Mouse (Mus musculus): ENCODE results near the gene Glyctk.

Glyctk gene

DNA sequence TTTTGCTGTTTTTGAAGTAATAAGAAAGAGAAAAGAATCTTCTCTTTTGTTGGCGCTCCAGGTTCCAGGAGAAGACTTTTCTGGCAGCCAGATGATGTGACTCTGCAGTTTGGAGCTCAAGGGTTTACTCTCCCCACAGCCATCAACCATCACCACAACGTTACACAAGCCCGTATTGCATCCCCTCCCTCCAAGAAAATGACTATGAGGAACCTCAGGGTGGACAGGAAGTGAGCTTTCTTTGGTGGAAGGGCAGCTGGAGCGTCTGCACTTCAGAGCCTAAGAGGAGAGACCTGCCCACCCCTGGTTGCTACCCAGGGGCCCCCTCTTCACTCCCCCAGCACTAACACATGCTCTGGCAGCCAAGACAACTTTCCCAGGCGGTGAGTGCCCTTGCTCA, 10.7 kb downstream of the Glyctk start:
- no peak for DNase-seq (ENCODE audit: low read depth)

DNA sequence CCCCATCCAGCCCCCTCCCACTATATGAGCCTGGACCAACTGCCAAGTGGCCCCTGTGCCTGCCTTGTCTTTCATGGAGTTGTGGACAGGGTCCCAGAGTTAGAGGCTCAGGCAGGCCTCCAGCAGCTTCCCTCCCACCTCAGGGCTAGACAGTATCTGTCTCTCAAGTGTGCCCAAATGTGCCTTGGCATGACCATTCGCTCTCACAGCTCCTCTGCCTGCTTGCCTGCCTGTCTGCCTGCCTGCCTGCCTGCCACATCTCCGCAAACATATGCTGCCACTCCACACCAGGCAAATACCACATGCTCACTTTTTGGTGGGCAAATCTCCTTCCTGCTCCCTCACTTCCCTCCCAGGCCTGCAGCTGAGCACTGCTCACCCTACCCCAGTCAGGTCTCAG, 12.4 kb downstream of the Glyctk start:
- no peak for DNase-seq (ENCODE audit: low read depth)

DNA sequence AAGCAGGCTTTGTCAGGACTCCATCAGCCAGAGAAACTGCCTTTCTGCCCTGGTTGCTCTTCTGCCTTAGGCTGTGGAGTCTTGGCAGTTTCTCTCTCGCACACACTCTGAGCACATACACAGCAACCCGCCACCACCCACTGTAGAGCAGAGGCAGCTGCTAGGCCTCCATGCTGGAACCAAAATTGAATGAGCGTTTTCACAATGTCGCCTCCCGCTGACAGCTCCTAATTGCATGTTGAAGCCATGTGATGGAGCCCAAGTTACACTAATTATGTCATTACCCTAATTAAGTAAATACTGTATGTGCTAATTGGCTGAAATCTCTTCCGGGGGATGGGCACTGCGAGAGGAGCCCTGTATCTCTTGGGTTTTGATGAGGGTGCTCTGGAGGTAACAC, 13.8 kb downstream of the Glyctk start:
- DNase-seq (ENCODE audit: low read depth): no peak

DNA sequence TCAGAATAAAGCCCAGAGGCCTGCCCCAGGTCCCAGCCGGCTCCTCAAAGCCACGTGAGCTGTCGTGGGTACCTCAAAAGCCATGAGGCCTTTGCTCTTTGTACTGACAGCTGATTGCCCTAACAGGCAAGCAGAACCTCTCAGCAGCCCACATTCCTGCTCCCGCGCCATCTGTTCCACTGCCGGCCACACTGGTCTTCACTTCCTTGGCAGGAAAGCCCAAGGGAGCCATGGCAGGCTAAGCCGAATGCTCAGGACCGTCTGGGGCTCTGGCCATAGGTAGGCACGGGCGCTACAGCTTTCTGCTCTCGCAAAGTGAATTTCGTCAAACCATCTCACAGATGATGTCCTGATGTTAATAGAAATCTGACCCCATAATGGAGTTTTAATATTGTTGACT, 16.0 kb downstream of the Glyctk start:
- no peak for DNase-seq (ENCODE audit: low read depth)

DNA sequence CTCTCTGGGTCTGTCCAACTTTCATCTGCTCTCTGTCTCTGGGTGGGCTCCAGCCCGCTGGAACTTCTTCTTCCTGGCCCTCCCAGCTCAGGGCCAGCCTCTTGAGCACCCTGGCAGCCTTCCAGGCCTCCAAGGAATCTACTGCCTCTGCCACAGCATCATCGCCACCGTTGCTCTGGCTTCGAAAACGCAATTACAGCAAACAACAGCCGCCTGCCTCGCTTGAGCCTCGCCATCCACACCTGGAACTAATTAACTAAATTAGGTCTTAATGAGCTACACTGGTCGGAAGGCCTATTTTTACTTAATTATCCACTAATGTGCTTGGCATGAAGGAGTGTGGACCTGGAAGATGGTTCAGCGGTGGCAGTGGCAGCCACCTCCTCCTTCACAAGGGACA, 18.2 kb downstream of the Glyctk start:
- no peak for DNase-seq (ENCODE audit: low read depth)

- DNase-seq (ENCODE audit: low read depth): peak; percentile 40
Observed at GRCm38 (mm10) chr9:106137671-106138216, 20.2 kb downstream of the Glyctk start.

DNA sequence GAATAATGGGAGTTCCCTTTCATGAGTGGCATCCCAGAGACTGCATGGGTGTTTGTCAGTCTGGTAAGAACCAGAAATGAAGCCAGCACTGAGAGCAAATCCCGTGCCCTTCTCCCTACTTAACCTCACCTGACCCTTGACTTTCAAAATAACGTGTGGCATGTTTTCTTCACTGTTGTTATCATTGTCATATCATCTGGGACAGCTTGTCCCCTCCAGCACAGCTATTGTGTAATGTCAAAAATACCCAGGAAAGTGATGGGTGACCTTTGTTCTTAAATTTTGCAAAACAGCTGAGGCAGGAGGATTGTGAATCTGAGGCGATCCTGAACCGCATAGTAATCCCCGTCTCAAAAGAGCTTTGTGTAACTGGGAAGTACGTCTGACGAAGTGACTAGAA, 27.7 kb downstream of the Glyctk start:
- no peak for DNase-seq (ENCODE audit: low read depth)

DNA sequence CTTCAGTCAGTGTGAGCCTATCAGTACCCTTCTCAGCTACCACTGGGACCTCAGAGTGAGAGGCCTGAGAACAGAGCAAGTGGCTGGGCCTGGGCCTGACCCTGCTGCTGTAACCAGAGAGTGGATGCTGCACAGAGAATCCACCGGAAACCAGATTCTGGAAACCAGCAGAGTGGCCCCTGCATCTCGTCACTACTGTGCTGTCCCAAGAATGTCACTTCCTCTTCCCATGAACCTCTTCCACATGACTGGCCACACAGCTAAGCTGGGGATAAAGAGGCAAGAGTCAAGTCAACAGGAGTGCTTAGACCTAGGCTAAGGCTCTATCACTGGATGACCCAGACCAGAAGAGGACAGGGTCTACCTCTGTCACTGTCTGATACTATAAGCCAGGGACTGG, 28.9 kb downstream of the Glyctk start:
- no peak for DNase-seq (ENCODE audit: low read depth)

GRCm38 (mm10) chr9:106126786-106127251, 31.1 kb downstream of the Glyctk start:
- no peak for DNase-seq (ENCODE audit: low read depth)

DNA sequence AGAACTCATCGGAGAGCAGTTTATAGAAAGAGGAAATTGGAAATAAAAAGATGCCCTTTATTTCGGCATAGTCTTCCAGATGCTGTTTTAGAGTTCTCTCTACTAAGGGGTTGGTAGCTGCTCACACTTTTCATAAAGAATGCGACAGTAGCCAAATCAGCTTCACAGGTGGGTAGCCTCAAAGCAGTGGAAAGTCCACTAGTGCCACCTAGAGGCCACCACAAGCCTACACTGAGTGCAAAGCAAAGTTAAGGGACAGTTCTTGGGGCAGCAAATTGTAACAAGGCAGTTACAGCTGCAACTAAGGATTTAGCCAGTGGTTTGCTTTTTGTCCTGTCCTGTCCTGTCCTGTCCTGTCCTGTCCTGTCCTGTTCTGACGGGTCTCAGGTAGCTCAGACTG, 34.3 kb downstream of the Glyctk start:
- DNase-seq (ENCODE audit: low read depth): no peak

- DNase-seq (ENCODE audit: low read depth): no peak
Observed at GRCm38 (mm10) chr9:106119075-106119474, 38.9 kb downstream of the Glyctk start.

DNA sequence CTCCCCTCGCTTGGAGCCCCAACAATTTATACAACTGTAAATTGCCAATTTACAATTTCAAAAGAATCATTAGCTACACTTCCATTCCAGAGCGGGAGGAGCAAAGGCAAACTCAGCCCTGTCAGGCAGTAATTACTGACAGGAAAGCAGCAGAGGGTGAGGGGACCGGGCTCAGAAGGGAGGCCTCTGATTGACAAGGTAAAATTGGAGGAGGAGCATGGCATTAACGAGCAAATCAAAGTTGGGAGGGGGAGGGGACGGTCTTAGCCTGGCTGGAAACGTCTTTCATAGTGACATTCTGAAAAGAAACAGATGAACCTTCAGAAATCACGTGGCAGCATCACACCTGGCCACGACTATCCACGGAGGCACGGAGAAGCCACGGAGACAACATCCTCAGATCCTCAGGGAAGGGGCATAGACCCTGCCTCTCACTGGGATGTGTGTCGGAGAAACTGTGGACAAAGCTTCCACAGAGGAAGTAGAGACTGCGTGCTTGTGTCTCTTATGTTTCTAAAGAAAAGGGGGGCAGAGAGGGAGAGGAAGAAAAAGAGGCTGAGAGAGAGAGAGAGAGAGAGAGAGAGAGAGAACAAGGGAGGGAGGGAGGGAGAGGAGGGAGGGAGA, 42.0 kb downstream of the Glyctk start:
- no peak for DNase-seq (ENCODE audit: low read depth)

DNA sequence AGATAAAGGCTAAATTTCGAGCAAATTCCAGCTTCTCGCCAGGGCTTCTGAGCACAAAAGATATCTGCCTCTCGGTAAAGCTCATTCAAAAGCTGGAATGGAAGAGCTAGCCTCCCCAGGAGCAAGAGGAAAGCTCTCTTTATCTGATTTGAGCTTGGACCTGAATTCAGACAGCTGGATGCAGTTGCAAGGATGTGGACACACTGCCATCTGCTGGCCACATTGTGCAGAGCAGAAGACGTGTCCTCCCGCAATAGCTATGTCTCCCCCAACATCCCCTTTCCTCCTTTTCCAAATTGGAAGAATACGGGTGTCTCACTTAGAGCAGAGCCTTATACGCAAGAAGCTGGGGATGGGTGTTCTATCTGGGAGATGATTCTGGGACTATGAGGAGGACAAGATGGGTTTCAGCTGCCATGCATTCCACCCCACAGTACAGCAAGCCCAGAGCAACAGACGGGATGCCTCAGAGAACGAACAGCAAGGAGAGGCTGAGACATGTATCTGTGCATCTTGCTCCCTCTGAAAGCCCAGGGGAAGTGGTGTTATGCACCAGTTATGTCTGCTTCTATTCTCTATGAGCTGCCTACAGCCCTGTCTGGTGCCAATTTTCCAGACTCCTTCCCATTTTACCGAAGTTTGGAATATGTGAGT, 45.0 kb downstream of the Glyctk start:
- DNase-seq (ENCODE audit: low read depth): peak; percentile 10

- no peak for DNase-seq (ENCODE audit: low read depth)
Observed at GRCm38 (mm10) chr9:106106241-106106640, 51.7 kb downstream of the Glyctk start.

DNA sequence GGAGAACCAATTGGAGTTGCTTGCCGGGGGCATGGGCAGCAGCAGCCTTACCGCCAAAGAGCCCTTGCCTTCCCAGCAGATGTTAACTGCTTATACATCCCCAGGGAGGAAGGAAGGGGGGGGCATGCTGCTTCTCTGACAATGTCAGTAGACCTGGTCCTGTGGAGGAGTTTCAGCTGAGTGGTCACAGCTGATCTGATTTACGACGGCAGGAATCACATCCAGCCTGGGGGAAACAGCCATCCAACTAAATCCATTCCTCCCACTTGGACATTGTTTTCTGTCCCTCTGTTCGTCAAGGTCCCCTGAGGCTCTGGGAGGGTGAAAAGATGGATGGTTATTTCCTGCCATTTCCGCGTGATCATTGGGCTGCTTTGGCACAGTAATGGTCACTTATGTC, 53.5 kb downstream of the Glyctk start:
- DNase-seq (ENCODE audit: low read depth): no peak
